Mouse (Mus musculus) mesoderm, embryonic 11.5 days (tissue): ENCODE results near the gene Klk5.

Experiments
- DNase-seq: peaks from one replicate; pipeline ENCODE4 v3.0.0-alpha.2; 2012; ENCODE audit warnings: low read depth, low spot score

Gene Klk5

DNA sequence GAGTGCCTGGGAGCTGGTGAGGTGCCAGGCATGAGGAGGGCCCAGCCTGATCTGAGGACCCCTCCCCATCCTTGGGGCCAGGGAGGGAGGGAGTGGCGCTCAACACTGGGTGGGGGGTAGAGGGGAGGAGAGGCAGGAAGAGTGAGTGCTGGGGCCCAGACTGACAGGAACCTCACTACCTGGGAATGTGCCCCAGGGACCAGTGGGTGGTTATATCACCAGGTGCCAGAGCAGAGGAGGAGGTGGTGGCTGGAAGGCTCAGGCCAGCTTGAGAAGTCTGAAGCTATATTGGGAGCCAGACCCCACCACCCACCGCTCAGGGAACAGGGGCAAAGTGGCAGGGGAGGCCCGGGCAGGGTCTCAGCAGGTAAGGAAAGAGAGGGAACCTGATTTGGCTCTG is at the start of gene Klk5:
Klk5 (plus strand) TSS at position 271 of the 400 bp plus-strand sequence.
- no peak for DNase-seq

- no peak for DNase-seq
These were observed 45.4 kb upstream of the Klk5 start for GRCm38 (mm10) chr7:43796355-43796754.

- DNase-seq = peak; percentile 36
These were observed 44.4 kb upstream of the Klk5 start, which contains the start of gene Klk8 for GRCm38 (mm10) chr7:43797333-43797769. TSS of gene Klk8 (plus strand) at chr7:43797577.

GRCm38 (mm10) chr7:43797844-43798462 is 43.8 kb upstream of the Klk5 start:
- DNase-seq = peak; percentile 12

DNA sequence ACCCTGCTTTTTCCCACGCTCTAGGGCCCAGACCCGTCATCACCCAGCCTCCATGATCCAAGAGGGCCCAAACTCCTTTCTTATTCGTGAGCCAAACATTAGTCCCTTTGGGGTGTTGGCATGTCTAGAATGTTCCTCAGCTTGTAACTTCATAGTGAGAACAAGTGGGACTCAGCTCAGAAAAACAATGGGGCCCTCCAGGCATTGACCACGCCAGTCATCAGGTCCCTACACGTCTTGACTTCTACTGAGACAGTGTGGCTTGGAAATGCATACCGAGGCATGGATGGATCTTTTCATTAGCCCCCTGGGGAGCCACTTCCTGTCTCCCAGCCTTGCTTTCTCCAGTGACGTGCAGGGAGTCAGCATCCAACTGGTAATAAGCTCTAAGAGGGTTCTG is 41.9 kb upstream of the Klk5 start:
- no peak for DNase-seq

DNA sequence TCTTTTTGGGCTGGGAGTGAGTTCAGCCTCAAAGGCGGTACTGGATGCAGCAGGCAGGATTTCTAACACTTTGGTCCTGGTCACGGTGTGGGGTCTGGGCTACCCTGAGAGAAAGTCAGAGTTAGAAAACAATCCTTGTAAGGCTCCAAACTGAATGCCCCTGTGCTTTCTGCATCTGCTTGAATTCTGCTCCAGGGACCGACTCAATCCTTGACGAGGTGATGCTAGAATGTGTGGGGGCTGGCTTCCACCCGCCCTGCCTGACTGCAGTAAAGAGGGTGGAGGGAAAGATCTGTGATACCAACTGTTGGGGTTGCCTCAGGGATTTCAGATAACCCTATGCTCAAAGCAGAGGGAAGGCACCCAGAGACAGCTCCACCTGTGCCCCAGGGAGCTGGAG is 30.8 kb upstream of the Klk5 start, which contains the start of gene Klk7:
Klk7 (plus strand) TSS at position 301 of the 400 bp plus-strand sequence.
- DNase-seq = no peak

DNA sequence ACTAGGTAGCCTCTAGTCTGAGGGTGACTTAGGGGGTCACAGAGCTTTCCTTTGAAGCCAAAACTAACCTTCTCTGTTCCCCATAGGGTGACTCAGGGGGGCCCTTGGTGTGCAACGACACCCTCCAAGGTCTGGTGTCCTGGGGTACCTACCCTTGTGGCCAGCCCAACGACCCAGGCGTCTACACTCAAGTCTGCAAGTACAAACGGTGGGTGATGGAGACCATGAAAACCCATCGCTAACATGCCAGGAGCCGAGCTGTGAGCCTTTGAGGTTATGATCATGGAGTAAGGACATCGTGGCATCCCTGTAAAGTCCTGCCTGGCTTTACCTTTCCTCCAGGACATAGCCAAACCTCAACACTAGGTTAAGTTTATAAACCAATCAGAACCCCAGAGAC is 26.6 kb upstream of the Klk5 start:
- no peak for DNase-seq

GRCm38 (mm10) chr7:43816746-43817145 is 25.0 kb upstream of the Klk5 start:
- no peak for DNase-seq

DNA sequence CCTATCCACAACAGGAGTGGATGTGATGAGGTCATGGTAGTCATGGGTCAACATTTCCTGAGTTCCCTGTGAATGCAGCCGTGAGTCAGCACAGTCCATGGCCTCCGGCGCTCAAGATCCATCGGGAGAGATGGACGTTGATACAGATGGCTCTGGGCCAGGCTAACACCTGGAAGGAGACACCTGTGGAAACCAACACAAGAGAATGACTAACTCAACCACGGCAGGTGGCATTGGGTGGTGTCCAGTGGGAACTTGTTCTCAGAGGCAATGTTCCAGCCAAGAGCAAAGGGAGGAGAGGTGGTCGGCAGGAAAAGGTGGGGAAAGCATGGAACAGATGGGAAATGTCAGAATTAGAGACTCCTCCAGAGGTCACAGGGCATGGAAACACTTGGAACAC is 20.2 kb upstream of the Klk5 start:
- no peak for DNase-seq

DNA sequence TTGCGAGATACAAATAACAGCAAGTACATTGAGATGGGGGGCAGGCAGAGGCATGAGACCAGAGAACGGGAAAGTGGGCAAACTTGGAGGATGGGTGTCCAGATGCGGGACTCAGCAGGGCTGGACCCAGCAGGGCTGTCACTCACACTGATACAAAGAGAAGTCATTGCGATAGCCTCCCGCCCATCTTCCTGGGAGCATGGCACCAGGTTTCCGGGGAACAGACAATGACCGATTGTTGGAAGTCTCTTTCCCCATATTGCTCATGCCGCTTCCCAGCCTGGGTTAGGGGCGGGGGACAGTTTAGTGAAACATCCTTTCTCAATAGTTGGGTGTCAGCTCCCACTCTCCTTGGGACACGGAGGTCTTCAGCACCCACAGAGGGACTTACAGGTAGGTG is 17.6 kb upstream of the Klk5 start, which contains the start of gene Klk6:
Klk6 (plus strand) TSS at position 301 of the 400 bp plus-strand sequence.
- DNase-seq = no peak

- no peak for DNase-seq
These were observed 15.7 kb upstream of the Klk5 start for GRCm38 (mm10) chr7:43826056-43826455.

GRCm38 (mm10) chr7:43827706-43828105 is 14.1 kb upstream of the Klk5 start:
- no peak for DNase-seq

- no peak for DNase-seq
These were observed 12.8 kb upstream of the Klk5 start for GRCm38 (mm10) chr7:43829006-43829405.

- DNase-seq = no peak
These were observed 2.0 kb downstream of the Klk5 start for GRCm38 (mm10) chr7:43843801-43844200.

DNA sequence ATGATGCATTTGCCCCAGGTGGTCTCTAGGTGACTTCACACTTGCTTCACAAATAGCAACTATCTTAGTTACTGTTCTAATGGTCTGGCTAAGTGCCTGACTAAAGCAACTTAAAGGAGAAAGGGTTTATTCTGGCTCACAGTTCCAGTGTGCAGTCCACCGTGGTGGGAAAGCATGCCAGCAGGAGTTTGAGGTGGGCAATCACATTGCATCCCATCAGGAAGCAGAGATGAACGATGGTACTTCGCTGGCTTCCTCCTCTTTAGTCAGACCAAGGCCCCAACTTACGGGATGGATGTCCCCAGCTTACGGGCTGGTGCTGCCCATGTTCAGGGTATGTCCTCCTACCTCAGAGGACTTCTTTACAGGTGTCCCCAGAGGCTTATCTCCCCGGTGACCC is 9.8 kb downstream of the Klk5 start:
- DNase-seq = no peak

- DNase-seq = no peak
These were observed 13.0 kb downstream of the Klk5 start for GRCm38 (mm10) chr7:43854642-43855380.

GRCm38 (mm10) chr7:43855709-43856108 is 13.9 kb downstream of the Klk5 start:
- DNase-seq = no peak

GRCm38 (mm10) chr7:43856307-43856706 is 14.5 kb downstream of the Klk5 start:
- no peak for DNase-seq

GRCm38 (mm10) chr7:43857501-43857900 is 15.7 kb downstream of the Klk5 start:
- no peak for DNase-seq

DNA sequence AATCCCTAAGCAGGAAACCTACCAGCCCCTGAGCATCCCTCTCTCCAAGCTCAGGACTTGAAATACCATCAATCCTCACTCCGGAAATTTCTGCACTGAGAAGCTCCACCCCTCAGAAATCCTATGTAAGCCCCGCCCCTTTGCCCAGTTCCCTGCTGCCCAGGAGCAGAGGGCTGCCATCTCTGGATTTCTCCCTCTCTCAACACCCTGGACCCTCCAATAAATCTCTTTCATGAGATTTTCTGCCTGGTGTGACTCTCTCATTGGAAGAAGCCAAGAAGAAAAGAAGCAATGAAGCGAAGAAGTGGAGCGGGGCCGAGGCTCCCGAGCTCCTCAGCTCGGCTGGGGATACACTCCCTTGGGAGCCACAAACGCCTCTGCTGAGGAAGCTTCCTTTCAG is 18.6 kb downstream of the Klk5 start:
- no peak for DNase-seq

- peak; percentile 85 for DNase-seq
These were observed 31.5 kb downstream of the Klk5 start for GRCm38 (mm10) chr7:43873237-43873636.

GRCm38 (mm10) chr7:43873674-43874073 is 31.9 kb downstream of the Klk5 start:
- no peak for DNase-seq

- peak; percentile 10 for DNase-seq
These were observed 33.2 kb downstream of the Klk5 start for GRCm38 (mm10) chr7:43874868-43875375.
